Mouse (Mus musculus): Measurements from ENCODE around the gene C1qtnf7. TPM values are rescaled to one million over a fixed set of nuclear protein-coding genes. Genes with fewer than 3 reads are reported as not detected.

Gene C1qtnf7
- 0.89 and 3.0 TPM in 2 replicates for polyA plus RNA-seq (2012; rRNA removed)

GRCm38 (mm10) chr5:43515401-43515976 lies at the start of gene C1qtnf7:
Gene C1qtnf7 (plus strand): TSS chr5:43515538.

GRCm38 (mm10) chr5:43661997-43662961 lies 146.9 kb downstream of the C1qtnf7 start, which contains the start of gene Cc2d2a:
Gene Cc2d2a (plus strand): TSS chr5:43662346.

Other genes starting within 250 kb of the C1qtnf7 start
- 11.2 and 11.6 TPM in 2 replicates for gene Cc2d2a, start 146.8 kb downstream of the C1qtnf7 start, polyA plus RNA-seq (2012; rRNA removed)